Mouse (Mus musculus): Measurements from ENCODE around the gene Prr15l. TPM values are rescaled to one million over a fixed set of nuclear protein-coding genes. Genes with fewer than 3 reads are reported as not detected.

Prr15l gene
- polyA plus RNA-seq, 1 experiment, result not detected

DNA sequence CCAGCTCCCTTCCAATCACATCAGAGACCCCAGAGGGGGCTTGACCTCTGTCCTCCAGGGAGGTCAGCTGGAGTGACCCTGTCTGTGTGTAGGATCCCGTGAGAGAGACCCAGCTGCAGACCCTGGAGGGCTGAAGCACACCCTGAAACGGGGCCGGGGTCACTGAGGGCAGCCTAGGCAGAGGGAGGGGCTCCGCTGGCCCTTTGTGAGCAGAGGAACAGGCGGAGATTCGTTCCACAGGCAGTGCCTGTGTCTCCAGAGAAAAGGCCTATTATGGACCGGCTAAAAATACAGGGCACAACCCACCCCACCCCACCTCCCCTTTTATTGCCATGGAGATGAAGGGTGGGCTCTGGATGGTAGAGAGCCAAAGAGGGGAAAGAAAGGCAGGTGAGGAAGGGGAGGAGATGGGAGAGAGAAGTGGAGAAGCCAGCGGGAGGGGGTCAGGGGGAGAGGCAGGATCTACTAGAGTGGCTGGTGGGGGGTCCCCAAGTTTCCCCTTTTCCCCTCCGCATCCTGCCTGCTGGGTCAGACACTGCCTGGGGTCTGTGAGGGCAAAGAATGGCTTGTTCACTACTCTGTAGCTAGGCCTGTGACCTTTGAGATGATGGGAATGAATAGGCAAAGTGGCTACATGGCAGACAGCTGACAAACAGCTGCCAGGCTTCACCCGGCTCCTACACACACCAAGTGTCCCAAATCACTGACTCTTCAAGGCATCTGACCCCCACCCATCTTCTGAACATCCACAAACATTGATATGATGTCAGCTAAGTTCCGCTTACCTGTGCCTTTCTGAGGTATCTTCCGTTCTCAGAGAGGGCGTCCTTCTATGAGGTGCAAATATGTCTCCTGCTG lies 28.2 kb upstream of the Prr15l start:
- no peak for TF ChIP-seq POLR2A (IDR thresholded peaks at IDR 0.05; ENCODE audit: insufficient read depth, low read depth, low read length)
- TF ChIP-seq CTCF (IDR thresholded peaks at IDR 0.05; ENCODE audit: insufficient read depth, low read depth, low read length), result no peak
- 57% methylated on average over 13 of the region's 13 CpGs for WGBS
- Histone ChIP-seq H3K27ac (ENCODE audit: insufficient read depth, low read depth, low read length) (no peak overlapping the region), H3K4me1 (ENCODE audit: control insufficient read depth, insufficient read depth, low read length) (peaks cover 9% of the 10 kb centered on the region), H3K4me3 (ENCODE audit: insufficient read depth, low read depth, low read length) (no peak overlapping the region)

DNA sequence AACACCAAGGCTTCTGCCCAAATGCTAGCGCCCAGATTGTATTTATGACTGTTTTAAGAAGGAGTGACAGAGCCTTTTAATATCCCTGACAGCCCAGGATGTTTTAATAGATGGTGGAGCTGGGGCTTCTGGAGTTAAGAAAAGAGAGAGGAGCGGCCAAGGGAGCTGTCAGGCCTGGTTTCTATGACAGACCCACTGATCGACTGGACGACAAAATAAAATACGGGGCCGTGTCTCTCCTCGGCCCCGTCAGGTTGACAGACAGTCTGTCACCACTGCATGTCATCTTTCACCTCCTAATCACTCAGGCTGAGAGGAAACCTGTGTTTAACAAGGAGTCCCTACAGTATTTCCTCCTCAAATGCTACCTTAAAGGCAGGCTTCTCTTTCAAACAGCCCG lies 26.6 kb upstream of the Prr15l start:
- Histone ChIP-seq H3K4me3 (ENCODE audit: insufficient read depth, low read depth, low read length) (no peak overlapping the region), H3K4me1 (ENCODE audit: control insufficient read depth, insufficient read depth, low read length) (peaks cover 15% of the 10 kb centered on the region), H3K27ac (ENCODE audit: insufficient read depth, low read depth, low read length) (no peak overlapping the region)
- TF ChIP-seq POLR2A (IDR thresholded peaks at IDR 0.05; ENCODE audit: insufficient read depth, low read depth, low read length), result no peak
- TF ChIP-seq CTCF (IDR thresholded peaks at IDR 0.05; ENCODE audit: insufficient read depth, low read depth, low read length), result no peak
- WGBS, result 83% methylated on average over 9 of the region's 9 CpGs

DNA sequence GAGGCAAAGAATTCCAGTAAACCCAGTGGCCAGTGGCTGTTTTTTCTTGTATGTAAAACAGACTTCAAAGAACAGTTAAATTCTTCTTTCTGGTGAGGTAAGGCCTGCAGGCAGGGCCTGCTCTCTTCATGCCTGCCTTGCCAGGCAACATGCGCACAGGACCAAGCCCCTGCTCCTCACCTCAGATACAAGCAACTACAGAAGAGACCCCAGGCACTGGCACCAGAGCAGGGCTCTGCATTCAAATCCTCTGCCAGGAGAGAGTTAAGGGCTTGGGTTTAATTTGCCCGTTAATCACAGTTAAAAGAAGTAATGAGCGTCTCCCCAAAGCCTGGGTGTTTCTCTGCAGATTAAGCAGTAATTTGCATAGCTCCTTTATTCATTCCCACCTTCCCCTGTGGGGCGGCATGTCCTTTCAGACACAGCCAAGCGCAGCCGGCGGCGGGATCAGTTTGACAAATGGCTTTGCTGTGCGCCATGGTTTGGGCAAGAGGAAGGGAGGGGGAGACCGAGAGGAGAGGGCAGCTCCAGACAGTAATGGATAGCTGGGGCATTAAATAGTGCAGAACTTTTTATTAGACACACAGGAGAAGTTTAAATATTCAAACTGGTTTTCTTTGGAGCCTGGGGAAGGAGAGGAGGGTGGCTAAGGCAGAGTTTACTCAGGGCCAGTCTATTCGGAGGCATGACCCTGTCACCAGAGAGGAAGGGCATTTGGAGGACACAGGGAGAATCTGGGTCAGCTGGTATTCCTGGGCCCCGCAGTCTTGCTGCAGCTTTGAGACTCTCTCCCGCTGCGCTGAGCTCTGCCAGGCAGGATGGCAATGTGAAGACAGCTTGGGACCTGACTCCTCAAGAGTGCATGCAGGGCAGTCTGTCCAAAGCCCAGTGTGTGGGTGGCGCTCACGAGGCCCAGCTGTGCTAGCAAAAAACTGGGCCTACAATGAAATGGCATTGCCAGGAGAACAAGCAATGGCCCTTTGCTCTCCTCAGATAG lies 25.0 kb upstream of the Prr15l start:
- TF ChIP-seq CTCF (IDR thresholded peaks at IDR 0.05; ENCODE audit: insufficient read depth, low read depth, low read length), result no peak
- TF ChIP-seq POLR2A (IDR thresholded peaks at IDR 0.05; ENCODE audit: insufficient read depth, low read depth, low read length), result no peak
- WGBS, result 47% methylated on average over 16 of the region's 16 CpGs
- no peak overlapping the region for H3K4me3 ChIP-seq (ENCODE audit: insufficient read depth, low read depth, low read length)
- peak overlapping the region; percentile 14; the same call in 1 of the 2 replicates for H3K27ac ChIP-seq (ENCODE audit: insufficient read depth, low read depth, low read length)
- peaks cover 12% of the 10 kb centered on the region for H3K4me1 ChIP-seq (ENCODE audit: control insufficient read depth, insufficient read depth, low read length)

DNA sequence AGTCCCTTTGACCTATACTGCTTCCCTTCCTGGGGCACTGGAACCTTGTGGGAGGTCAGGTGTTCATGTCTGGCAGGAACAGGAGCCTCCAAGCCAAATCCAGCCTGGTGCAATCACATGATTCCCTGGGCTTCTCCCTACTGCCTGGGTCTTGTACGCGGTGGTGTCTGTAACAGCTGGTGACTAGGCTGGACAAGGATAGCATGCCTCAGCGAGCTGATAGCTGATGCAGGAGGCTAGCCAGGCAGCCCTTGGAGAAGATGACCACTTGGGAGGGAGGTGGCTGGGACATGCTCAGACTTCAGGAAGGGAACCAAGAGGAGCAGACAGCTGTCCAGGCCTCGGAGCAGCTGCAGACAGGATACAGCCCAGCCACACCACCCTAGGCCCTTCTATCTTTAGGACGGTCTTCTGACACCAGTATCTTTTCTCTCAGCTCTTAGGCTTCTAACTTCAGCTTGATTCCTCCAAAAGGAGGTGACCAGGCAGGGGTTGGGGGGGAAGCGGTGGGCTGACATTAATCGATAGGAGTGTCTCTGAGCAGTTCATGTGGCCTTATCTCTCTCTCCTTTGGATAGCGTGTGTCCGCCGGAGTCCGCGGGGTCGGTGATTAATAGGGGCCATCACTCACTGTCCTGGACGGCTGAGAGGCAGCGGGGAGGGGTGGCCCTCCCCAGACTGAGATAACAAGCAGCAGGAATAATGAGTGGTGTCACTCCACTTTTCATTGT lies 21.3 kb upstream of the Prr15l start:
- TF ChIP-seq CTCF (IDR thresholded peaks at IDR 0.05; ENCODE audit: insufficient read depth, low read depth, low read length) (no peak), POLR2A (IDR thresholded peaks at IDR 0.05; ENCODE audit: insufficient read depth, low read depth, low read length) (no peak)
- H3K27ac ChIP-seq (ENCODE audit: insufficient read depth, low read depth, low read length), result no peak overlapping the region
- H3K4me1 ChIP-seq (ENCODE audit: control insufficient read depth, insufficient read depth, low read length), result peaks cover 12% of the 10 kb centered on the region
- 87% methylated on average over 15 of the region's 15 CpGs for WGBS
- no peak overlapping the region for H3K4me3 ChIP-seq (ENCODE audit: insufficient read depth, low read depth, low read length)

DNA sequence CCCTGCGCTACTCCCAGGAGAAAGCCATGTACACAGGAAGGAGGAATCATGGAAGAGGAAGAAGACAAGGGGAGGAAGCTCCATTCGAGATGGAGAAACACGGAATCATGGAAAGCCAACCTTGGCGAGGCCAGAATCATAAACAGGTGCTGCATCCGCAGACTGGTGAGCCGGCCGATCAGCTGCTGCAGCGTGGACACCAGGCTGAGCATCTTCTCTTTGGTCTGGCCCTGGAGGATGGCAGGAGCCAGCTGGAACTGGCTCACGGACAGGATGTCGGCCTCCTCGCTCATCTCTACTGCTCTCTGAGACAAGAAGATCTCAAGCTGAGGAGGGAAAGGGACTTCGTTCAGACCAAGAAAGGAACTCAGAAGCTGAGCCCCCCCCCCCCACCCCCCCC lies 19.3 kb upstream of the Prr15l start:
- H3K27ac ChIP-seq (ENCODE audit: insufficient read depth, low read depth, low read length), result no peak overlapping the region
- H3K4me3 ChIP-seq (ENCODE audit: insufficient read depth, low read depth, low read length), result no peak overlapping the region
- WGBS, result 97% methylated on average over 12 of the region's 12 CpGs
- H3K4me1 ChIP-seq (ENCODE audit: control insufficient read depth, insufficient read depth, low read length), result 0 out of 2 replicates have a peak, but pooled peaks cover 6% of the 10 kb centered on the region
- TF ChIP-seq POLR2A (IDR thresholded peaks at IDR 0.05; ENCODE audit: insufficient read depth, low read depth, low read length) (no peak), CTCF (IDR thresholded peaks at IDR 0.05; ENCODE audit: insufficient read depth, low read depth, low read length) (no peak)

DNA sequence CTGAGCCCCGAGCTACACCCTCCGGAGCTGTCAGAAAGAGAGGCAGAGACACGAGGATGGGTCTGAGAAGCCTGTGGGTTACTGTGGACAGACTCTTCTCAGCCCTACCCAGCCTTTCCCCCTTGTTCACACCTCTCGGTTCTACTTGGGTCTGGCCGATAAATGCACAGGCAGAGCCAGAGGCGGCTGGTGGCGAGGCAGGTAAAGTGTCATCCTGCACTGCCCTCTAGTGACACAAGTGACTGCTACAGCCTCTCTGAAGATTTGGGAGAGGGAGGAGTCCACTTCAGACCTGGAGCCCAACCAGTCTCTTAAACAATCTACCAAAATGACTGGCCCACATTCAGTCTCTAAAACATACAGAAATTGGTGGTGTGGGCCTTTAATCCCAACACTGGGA lies 17.9 kb upstream of the Prr15l start:
- no peak overlapping the region for H3K27ac ChIP-seq (ENCODE audit: insufficient read depth, low read depth, low read length)
- TF ChIP-seq CTCF (IDR thresholded peaks at IDR 0.05; ENCODE audit: insufficient read depth, low read depth, low read length) (peak; percentile 79), POLR2A (IDR thresholded peaks at IDR 0.05; ENCODE audit: insufficient read depth, low read depth, low read length) (no peak)
- no peak overlapping the region for H3K4me3 ChIP-seq (ENCODE audit: insufficient read depth, low read depth, low read length)
- 0 out of 2 replicates have a peak, but pooled peaks cover 6% of the 10 kb centered on the region for H3K4me1 ChIP-seq (ENCODE audit: control insufficient read depth, insufficient read depth, low read length)
- 25% methylated on average over 7 of the region's 7 CpGs for WGBS

DNA sequence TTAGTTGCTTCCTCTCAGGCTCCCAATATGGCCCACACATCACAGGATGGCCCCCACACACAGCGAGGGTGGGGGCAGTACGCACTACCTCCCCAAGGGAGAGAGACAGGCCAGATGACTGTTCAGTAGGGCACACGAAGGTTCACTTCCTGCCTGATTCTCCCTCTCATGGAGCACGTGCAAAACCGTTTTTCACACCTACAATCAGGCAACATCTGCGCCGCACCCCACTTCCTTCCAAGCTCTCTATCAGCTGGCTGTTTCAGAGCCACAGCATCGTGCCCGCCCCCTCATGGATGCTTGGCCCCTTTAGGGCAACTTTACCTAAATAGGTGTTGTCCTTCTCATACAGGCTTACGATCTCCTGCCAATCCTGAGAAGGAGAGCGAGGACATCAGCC lies 15.2 kb upstream of the Prr15l start:
- WGBS, result 85% methylated on average over 11 of the region's 11 CpGs
- TF ChIP-seq CTCF (IDR thresholded peaks at IDR 0.05; ENCODE audit: insufficient read depth, low read depth, low read length) (no peak), POLR2A (IDR thresholded peaks at IDR 0.05; ENCODE audit: insufficient read depth, low read depth, low read length) (no peak)
- Histone ChIP-seq H3K4me1 (ENCODE audit: control insufficient read depth, insufficient read depth, low read length) (no peaks in the 10 kb centered on the region), H3K4me3 (ENCODE audit: insufficient read depth, low read depth, low read length) (no peak overlapping the region), H3K27ac (ENCODE audit: insufficient read depth, low read depth, low read length) (no peak overlapping the region)

Data from olfactory bulb, adult 2 months (tissue).